Mouse (Mus musculus) MN1 (cell line): ENCODE results near the gene Fam114a1.
A peak's percentile ranks its signal among the peaks of the same experiment; 100 is the strongest.

Experiments
- DNase-seq: peaks from one replicate; pipeline ENCODE4 v3.0.0-alpha.2; 2016; ENCODE audit warnings: low spot score

Gene Fam114a1

GRCm38 (mm10) chr5:64969861-64970771, at the start of gene Fam114a1:
TSS of gene Fam114a1 (plus strand) at chr5:64970071.
- peak; percentile 56 for DNase-seq

- DNase-seq = no peak
These were observed 46.9 kb upstream of the Fam114a1 start for GRCm38 (mm10) chr5:64922891-64923381.

DNA sequence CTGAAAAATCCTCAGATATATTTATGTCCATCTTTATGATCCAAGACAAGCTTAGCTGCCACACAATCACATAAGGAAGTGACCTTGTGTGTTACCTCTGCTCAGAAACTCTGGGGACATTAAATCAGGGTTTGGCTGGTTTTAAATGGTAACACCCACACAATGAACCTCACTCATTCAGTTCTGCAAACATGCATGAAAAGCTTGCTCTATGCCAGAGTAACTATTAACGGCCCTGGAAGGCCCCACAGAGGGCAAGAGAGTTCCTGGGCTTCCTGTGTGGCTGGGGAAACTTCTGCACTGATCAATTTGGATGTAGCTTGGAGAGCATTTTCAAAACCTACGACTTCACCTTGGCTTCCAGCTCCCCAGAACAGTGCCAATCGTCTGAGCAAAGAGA, 37.7 kb upstream of the Fam114a1 start:
- no peak for DNase-seq

- no peak for DNase-seq
These were observed 37.1 kb upstream of the Fam114a1 start for GRCm38 (mm10) chr5:64932775-64933174.

DNA sequence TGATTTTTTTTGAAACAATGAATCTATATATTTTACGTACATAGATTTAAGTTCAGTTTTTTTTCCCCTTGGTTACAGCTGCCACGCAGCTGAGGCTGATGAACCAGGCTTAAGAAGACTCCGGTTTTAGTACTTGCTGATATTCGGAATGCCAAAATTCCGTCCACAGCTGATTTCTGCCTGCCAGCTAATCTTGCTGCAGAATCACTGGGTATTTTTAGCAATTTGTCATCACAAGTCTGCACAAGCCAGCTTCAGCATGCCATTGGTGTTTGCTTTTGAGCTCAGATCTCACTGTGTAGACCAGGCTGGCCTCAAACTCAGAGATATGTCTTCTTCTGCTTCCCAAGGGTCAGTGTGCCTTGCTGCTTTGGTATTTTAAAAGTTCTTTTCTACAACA, 18.4 kb upstream of the Fam114a1 start:
- DNase-seq = no peak

DNA sequence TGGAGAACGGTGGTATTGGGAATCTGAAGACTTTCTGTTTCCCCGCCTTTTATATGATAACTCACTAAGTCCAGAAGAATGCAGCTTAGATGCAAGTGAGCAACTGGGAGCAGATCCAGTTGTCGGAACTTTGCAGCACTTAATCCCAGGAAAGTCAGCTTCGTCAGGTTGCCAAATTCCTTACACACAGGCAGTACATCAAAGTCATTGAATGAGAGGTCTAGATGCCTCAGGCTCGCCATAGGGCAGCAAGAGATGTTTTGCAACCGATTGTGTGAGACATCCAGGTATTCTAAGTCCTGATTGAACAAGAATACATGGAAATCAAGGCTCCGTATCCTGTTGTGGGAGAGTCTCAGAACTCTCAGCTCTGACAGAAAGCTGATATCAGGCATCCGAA, 14.9 kb upstream of the Fam114a1 start:
- DNase-seq = no peak

DNA sequence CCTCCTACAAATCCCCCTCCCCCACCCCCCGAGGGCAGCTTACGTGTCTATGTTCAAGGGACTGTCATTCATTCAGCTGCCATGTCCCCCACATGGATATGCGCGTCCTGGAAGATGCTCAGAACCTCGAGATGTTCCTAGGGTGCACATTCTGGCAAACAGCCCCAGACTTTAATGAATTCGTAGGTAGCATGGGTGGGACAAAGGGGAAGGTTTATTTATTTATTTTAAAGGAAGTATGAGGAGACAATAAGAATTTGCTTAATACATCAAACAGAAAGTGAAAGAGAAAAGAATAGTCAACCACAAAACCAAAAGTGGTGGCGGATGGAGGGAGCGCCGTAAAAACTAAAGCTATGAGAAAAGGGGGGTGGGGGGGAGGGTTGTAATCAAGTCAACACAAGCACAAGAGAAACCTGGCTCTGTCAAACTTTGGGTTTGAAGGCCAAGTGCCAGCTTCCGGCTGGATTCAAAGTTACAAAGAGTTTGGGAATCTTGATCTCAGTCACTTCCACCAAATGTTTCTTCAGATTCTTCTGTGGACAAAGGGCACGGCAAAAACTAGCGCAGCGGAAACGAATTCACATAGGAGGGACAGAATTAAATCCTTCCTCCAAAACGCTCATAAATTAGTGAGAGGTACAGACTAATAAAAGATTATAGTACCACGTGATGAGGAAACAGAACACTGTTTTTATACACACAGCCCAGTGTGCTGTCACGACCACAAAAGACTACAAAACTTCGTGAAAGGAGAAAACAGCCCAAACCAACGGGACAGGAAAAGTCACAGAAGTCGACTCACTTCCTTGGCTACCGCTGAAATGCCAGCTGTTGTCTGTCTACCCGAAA, 10.7 kb upstream of the Fam114a1 start:
- no peak for DNase-seq

- peak; percentile 82 for DNase-seq
These were observed 10.0 kb upstream of the Fam114a1 start, which contains the start of gene Tlr6 for GRCm38 (mm10) chr5:64959843-64960230. TSS of gene Tlr6 (minus strand) at chr5:64960097.

GRCm38 (mm10) chr5:64960857-64961391, 8.9 kb upstream of the Fam114a1 start:
- no peak for DNase-seq

DNA sequence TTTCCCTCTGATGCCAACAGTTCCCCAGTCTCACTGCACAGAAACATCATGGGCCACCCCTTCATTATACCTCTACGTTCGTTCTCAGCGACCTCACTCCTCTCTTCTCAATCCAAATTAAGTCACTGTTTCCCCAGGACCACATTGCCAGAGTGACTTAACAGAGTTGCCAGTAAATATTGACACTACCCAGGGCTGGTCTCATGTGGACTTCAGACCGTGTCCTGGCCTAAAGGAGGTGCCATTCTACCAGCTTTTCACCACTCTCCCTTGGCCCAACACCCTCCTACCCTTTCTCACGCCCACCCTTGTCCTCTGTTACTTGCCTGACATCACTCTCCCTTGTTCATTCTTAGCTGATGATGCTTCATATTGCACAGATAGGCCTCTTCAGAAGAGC, 6.6 kb upstream of the Fam114a1 start:
- DNase-seq = no peak

DNA sequence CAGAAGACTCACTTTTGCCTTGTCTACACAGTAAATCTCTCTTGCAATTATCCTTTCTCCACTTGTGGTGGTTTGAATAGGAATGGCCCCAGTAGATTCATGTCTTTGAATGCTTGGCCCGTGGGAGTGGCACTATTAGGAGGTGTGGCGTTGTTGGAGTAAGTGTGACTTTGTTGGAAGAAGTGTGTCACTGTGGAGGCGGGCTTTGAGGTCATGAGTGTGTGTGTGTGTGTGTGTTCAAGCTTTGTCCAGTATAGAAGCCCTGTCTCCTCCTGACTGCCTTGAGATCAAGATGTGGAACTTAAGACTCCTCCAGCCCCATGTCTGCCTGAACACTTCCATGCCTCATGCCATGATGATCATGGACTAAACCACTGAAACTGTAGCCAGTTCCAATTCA, 6.1 kb upstream of the Fam114a1 start:
- no peak for DNase-seq

DNA sequence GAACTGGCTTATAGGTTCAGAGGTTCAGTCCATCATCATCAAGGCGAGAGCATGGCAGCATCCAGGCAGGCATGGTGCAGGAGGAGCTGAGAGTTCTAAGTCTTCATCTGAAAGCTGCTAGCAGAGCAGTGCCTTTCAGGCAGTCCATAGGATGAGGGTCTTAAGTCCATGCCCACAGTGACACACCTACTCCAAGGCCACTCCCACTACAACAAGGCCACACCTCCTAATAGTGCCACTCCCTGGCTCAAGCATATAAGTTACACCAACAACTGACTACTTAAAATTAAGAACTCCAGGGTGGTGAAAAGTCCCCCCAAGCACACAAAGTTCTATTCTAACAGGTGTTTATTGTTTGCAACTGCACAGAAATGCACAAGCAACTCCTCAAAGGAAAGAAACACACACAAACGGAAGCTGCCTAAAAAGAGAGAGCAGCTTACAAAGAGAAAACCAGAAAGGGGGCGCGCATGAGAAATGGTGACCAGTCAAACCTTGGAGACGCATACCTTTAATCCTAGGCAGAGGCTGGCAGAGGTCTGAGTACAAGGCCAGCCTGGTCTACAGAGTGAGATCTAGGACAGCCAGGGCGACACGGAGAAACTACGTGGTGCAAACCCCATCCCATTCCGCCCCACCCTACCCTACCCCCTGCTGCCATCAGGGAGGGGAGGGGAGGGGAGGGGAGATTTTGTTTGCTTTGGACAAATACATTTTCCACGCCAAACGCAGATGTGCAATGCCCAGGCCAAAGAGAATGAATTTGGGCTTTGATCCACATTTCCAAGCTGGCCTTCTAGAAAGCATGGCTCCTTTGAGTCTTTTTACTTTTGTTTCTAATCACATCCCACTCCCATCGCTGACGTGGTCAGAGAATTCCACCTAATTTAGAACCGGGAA, 660 bp upstream of the Fam114a1 start:
- peak; percentile 20 for DNase-seq

DNA sequence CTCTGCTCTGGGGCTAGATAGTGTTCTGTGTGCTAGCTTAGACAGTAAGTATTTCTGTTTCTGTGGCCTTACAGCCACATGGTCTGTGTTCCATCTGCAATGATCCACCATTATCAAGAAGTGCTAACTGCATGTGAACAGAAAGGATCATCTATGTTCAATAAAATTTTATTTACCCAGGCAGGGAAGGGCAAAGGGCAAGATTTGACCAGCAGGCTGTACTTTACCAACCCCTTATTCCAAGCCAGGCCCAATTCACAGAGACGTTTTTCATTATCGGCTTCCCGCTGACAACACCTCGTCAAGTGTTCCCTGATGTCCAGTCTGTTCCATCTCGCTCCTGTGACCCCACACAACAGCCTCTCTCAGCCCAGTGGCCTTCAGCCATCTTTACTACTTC, 5.2 kb downstream of the Fam114a1 start:
- no peak for DNase-seq

DNA sequence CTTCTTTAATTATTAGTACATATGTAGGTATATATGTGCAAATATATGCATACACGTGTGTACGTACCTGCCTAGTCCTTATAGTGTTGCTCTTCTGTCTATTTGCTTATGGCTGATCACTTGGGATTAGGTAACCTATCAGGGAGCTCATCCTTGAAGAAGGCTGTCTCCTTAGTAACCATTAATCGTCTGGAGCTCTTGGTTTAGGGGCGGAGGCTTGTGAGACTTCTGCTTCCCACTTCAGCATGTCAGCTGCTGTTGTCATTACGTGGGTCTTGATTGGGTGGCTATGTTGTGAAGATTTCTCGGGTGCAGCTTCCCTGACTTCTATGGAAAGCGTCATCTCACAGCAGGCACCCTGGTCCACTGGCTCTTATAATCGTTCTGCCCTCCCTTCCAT, 7.3 kb downstream of the Fam114a1 start:
- no peak for DNase-seq

DNA sequence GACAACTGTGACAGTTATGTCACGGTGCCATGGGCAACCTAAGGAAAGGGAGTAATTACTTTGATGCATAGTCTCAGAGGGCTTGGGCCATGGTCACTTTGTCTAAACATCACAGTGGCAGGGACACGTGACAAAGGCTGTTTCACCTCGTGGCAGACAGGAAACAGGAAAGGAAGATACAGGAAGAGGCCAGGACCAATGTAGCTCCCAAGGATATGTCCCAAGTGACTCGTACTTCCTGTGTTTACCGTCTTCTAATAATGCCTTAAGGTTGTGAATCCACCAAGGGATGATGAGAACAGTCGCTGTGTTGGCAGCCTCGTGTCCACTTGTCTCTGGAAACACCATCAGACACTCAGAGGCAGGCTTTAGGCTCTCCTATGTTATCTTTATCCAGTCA, 16.1 kb downstream of the Fam114a1 start:
- no peak for DNase-seq

- DNase-seq = no peak
These were observed 20.1 kb downstream of the Fam114a1 start for GRCm38 (mm10) chr5:64989940-64990339.

DNA sequence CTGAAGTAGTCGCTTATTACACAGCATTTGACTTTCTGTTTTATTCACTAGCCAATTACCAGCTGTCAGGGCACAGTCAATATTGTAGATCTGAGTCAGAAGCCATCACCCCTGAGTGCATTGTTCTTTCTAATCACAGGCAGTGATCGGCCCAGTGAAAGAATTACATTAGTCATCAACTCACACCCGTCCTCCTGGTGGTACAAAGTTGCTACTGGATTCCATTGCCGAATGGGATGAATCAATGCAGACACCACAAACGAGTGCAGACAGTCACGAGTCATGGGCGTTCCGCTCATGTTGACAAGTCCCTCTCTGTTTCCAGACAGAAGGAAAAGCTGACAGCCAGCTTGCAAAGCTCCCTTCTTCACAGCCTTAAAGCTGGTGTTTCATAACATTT, 22.7 kb downstream of the Fam114a1 start:
- DNase-seq = peak; percentile 70

GRCm38 (mm10) chr5:64995408-64995807, 25.5 kb downstream of the Fam114a1 start:
- DNase-seq = no peak

DNA sequence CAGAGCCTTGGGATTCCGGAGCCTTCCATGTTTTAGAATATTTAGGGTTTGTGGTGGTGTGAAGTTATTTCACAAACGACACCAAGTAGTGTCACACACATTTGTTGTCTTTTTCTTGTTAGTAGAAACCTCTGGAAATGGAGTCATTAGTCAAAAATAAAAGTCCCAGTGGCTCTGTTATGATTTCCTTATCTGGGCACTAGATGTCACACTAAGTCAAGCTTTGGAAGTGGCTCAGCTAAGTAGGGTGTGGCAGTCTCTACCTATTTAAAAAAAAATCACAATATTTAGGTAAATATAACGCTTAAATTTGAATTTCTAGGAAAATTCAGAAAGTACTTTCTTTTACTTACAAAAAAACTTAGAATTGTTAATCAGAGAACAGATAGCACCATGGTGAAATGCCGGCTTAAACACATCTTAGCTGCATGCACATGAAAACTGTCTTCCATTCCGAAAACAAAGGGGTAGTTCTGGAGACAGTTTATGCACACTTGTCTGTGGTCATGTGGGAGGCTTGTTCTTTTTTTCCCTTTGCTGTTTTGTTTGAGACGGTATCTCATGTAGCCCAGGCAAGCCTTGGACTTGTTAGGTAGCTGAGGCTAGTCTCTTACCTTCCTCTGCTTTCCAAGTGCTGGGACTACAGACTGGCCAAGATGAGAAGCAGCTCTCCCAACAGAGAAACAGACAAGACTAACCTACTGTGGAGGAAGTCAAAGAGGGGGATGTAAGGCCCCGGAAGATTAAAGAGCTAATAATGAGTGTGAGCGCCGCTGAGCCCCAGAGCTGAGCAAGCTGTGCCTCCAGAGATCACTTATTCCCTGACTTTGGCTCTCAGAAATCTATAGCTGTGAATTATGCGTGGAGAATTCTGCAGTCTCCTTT, 33.3 kb downstream of the Fam114a1 start:
- DNase-seq = peak; percentile 33

DNA sequence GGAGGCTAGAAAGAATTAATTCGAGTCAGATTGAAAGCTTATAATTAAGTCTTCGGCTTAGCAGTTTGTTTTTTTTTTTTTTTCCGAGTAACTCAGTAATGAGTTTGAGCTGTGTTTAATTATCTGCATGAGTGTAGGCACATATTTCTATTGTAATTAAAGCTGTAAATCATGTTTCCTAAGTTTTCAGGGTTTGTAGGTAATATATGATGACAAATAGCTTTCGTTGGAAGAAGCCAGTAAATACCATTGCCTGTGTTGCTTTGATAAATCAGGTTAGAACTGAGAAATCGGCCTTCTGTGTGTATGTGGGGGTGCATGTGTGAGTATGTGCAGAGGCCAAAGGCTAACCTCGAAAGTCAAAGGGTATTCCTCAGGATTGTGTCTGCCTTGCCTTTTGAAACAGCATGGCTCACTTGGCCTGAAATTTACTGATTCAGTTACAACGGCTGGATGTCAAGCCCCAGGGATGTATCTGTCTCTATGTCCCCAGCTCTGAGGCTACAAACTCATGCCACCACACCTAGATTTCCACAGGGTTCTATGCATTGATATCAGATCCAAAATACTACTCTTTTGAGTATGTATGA, 34.2 kb downstream of the Fam114a1 start:
- DNase-seq = no peak
